Mouse (Mus musculus) adrenal gland, adult 8-10 months (tissue): ENCODE results near the gene Fxyd3. TPM values are rescaled to one million over a fixed set of nuclear protein-coding genes. Genes with fewer than 3 reads are reported as not detected.
A peak's percentile ranks its signal among the peaks of the same experiment; 100 is the strongest.

Experiments
- DNase-seq: peaks from one replicate; pipeline ENCODE4 v3.0.0; 2022
- total RNA-seq, 4 experiments: library from RNA; stranded (reverse); gene quantifications; 2 replicates each; pipeline ENCODE4 v1.2.4; 2022

The Fxyd3 gene
- total RNA-seq, 4 experiments from 2014 or later = 0.73 to 1.3 (median 0.86) TPM

DNA sequence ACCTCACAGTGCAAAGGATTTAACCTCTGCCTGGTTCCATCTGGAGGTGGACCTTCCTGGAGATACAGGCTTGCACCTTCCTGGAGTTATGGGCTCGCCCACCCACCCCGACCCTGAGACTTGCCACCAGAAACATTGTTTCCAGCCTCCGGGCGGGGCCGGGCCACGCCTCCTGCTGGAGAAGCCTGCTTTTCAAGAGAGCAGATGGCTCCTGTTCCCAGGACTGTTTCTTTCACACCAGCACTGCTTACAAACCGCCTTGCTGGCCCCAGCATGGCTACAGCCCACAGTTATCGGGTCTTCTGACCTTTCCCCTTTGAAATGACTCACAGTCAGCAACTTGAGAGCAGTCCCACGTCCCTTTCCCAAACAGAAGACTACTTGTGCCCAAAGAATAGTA is 4.2 kb downstream of the Fxyd3 start:
- DNase-seq = no peak

- DNase-seq = no peak
Observed at GRCm38 (mm10) chr7:31070324-31070723, 6.2 kb downstream of the Fxyd3 start.

DNA sequence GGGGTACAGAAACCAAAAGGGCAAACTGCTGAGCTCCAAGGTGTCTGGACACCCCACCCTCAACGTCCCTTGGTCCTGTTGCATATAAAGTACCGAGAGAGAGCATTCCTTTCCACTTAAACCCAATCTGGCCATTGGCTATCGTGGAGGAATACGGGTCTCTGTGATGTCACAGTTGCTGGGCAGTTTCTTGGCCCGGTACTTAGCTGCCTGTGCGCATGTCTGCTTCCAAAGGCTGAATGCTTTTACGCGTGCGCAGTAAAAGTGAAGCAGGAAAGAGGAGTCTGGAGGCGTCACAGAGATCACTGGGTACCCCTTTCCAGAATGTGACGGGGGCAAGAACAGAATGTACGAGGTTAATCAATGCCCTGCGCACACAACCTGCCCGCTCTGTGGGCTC is 7.0 kb downstream of the Fxyd3 start:
- DNase-seq = no peak

- DNase-seq = no peak
Observed at GRCm38 (mm10) chr7:31067836-31068235, 8.7 kb downstream of the Fxyd3 start.

GRCm38 (mm10) chr7:31063074-31063560 is 13.4 kb downstream of the Fxyd3 start:
- DNase-seq = no peak

DNA sequence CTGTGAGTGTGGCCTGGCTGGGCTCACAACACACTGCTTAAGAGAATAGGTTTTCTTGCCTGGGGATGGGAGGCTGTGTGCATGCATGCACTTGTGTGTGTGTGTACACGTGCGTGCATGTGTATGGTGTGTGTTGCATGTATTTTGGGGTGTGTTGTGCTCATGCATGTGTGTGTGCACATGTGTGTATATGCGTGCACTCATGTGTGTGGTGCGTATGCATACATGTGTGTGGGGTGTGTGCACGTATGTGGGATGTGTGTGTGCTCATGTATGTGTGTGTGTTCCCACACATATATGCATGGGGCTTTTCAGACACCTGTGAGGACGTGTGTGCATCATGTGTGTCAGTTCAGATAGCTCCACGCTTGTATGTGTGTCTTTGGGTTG is 15.9 kb downstream of the Fxyd3 start:
- DNase-seq = no peak

- no peak for DNase-seq
Observed at GRCm38 (mm10) chr7:31059919-31060620, 16.4 kb downstream of the Fxyd3 start.

DNA sequence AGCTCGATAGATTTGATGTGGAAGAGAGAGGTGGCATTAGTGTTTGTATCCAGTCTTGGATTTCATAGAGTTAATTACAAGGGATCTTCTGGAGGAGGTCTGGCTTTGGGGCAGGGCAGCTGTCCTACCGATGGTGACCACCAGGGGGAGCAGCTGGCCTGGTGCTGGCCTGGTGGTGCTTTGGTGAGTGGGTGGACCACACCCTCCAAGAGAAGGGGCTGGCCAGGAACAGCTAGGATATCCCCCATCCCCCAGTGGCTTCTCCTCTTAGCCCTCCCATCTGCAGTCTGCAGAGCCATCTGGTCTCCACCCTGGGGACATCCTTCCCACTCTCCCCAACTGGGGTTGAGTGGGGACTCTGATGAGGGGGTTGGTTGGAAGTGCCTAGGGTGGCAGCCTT is 17.4 kb downstream of the Fxyd3 start, which contains the start of gene Lgi4:
Gene Lgi4, plus strand, starts transcription at position 235 of the 400 bp plus-strand sequence.
- DNase-seq = peak; percentile 69

DNA sequence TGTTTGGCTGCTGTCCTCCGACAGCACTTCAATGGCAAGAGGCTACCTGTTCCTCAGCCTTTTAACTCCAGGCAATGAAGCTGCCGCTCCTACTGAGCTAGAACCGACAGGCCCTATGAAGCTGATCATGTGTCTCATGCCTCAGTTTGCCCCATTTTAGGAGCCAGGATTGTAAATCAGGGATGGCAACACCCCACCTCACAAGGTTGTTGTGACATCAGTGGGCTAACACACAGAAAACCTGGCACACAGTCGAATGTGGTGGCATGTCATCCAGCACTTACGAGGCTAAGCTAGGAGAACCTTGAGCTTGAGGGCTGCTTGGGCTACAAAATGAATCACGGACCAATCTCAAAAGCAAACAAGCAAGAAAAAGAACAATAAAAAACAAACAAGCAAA is 18.3 kb downstream of the Fxyd3 start:
- no peak for DNase-seq

DNA sequence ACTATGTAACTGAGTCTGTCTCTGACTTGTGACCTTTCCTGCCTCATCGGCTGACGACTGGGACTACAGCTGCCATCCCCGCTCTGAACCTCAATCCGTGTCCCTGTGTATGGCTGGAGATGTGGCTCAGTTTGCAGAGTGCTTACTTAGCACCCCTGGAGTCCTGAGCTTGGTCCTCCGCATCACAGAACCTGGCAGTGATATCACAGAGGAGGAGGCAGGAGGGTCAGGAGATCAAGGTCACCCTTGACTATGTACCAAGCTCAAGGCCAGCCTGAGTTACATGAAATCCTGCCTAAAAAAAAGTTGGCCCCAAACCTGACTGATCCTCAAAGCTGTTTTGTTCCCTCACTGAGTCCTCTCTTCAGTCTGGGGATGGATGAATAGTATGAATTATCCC is 18.8 kb downstream of the Fxyd3 start:
- no peak for DNase-seq

- no peak for DNase-seq
Observed at GRCm38 (mm10) chr7:31057071-31057470, 19.4 kb downstream of the Fxyd3 start, which contains the start of gene Fxyd1. Gene Fxyd1 (minus strand): TSS chr7:31057199.

DNA sequence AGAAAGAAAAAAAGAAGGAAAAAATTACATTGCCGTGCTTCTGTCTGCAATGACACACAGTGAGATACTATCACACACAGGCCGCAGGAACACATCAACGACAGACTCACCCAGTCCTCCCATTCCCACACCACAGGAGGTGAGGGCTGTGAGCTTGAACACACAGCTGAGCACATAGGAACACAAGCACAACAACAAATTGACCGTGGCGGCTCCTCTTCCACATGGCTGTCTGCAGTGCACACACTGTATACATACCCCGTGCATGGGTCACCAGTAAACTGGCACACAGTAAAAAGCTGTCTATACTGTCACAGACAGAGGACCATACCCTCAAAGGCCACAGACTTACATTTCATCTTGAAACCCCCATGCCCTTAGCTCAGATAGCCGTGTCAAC is 20.1 kb downstream of the Fxyd3 start:
- DNase-seq = no peak

- DNase-seq = no peak
Observed at GRCm38 (mm10) chr7:31055883-31056282, 20.6 kb downstream of the Fxyd3 start.

GRCm38 (mm10) chr7:31055354-31055824 is 21.1 kb downstream of the Fxyd3 start:
- peak; percentile 73 for DNase-seq

GRCm38 (mm10) chr7:31054661-31055320 is 21.7 kb downstream of the Fxyd3 start:
- DNase-seq = no peak

DNA sequence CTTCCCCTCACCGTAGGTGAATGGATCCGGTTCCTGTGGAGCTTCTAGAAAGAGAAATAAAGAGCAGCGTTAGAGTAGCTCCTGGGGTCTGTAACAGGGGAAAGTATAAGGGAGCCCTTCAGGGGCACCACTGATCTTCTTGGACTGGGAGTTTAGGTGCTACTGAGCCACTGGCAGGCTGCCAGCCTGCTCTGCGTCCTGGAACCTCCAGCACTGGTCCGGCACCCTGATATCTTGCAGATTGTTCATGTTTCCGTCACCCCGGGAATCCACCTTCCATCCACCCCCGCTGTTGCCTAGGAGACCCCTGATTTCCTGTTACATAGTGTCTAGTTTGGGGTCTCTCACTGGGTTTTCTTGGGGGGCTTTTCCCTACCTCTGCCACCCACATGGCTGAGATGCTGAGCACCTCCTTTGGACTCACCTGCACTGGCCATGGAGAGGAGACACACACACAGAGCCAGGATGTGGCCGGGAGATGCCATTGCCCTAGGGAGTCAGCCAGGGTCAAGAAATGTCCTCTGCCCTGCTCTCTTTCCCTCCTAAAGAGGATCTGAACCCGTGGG is 22.5 kb downstream of the Fxyd3 start:
- no peak for DNase-seq

DNA sequence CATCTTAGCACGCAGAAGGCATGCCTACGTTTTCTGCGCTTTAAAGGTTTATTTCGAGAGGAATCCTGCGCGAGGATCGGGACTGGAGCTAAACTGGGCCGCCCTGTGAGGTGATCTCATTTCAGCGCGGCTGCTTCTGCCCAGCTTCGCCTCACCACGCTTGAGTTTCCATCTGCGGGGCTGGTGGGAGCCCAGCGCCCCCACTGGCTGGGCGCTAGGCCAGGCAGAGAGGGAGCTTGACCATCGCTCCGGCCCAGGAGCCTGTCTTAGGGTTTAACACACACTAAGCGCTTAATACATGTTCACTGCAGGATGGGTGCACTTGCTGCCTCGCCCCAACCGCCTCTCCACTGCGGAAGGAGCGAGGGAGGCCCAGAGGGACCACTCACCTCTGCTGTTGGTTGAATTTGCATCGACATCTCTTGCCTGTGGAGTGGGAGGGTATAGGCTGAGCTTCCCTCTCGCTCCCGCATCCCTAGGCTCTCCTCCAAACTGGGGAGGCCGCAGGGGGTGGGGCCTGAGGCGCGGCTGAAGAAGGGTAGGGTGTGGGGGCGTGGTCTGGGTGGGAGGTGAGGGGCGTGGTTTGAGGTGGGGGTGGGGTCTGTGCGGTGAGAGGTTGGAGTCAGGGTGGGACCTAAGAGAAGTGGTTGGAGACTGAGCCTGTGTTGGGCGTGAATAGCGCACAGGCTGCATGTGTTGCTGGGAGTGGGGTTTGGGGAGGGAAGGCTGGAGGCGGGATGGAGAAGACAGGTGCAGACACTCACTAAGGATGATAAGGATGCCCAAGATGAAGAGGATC is 23.7 kb downstream of the Fxyd3 start:
- no peak for DNase-seq

DNA sequence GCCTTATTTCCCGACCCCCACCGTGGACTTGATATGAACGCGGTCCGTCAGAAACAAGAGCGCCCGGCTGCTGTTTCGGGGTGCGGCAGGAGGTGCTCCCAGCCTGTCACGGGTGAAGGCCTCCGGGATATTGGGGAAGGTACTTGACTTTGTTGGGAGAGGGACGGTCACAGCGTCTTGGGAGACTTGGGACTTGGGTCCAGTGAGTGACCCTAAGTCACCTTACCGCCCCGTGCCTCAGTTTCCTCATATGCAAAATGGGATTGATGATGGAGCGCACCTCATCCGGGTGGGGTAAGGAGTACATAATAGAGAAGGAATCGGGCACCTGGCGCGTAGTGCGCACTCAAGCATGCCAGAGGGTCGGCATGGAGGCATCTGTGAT is 24.3 kb downstream of the Fxyd3 start:
- DNase-seq = no peak

DNA sequence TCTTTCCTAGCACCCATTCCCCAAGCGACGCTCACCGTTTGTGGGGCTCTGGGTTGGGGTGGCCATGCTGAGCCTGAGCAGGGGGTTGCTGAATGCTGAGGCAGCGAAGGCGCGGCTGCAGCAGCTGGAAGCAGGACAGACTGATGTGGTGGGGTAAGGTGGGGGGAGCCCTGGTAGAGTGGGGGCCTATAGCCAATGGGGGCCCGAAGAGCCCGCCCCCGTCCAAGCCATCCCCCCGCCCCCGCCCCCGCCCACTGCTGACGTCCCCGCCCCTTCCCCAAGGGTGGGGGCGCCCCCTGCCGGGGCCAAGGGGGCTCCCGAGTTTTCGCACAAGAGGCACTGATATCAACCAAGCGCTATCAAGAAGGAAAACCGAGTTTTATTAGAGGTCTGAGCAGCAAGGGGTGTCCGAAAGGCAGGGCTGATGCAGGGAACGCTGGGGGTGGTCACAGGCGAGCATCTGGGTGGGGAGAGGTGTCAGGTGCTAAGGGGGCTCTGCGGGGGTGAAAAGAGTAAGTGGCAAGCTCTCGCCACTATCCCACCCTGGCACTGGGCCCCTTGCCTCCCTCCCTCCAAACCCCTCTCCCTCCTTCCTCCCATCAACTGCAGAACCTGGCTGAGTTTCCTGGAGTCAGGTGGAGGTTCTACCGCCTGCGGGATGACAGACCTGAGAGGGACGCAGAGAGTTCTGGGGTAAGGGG is 25.0 kb downstream of the Fxyd3 start, which contains the start of gene Fxyd7:
Gene Fxyd7, minus strand, starts transcription at position 147 of the 701 bp plus-strand sequence.
- DNase-seq = no peak

GRCm38 (mm10) chr7:31050921-31051320 is 25.6 kb downstream of the Fxyd3 start:
- no peak for DNase-seq

DNA sequence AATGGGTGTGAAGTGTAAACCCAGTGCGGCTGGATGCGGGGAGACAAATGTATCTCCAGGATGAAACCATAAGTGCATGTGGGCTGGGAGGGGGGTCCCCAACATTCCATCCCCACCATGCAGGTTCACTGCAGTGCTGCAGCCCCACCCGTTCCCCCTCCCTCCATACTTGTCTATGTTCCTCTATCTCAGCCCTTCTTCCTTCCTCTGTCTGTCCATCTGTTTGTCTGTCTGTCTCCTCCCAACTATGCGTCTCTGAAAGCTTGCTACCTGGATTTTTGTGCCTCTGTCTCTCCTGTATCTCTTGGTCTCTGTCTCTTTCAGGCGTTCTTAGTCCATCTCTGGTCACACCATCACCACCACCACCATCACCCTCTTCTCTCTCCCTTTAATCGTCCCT is 26.0 kb downstream of the Fxyd3 start:
- DNase-seq = no peak

- DNase-seq = no peak
Observed at GRCm38 (mm10) chr7:31049846-31050281, 26.6 kb downstream of the Fxyd3 start.
